Mouse (Mus musculus): ENCODE data around the gene Plekhm3.

GRCm38 (mm10) chr1:64831552-64831951 lies 125.1 kb downstream of the Plekhm3 start:
- TF ChIP-seq CTCF (IDR thresholded peaks at IDR 0.05; ENCODE audit: insufficient read depth, low read length) (no peak), POLR2A (IDR thresholded peaks at IDR 0.05; ENCODE audit: borderline replicate concordance, extremely low read depth, low read depth, low read length) (no peak)

All from lung, adult 2 months (tissue).